Mouse (Mus musculus) kidney, adult 8-10 months (tissue): Measurements from ENCODE around the gene Chst11.

Experiments
- DNase-seq, 2 experiments: peaks; one replicate each; pipeline ENCODE4 v3.0.0; 2022

Gene Chst11

GRCm38 (mm10) chr10:83080930-83081329 lies 95.6 kb downstream of the Chst11 start:
- DNase-seq = no peak

- DNase-seq = no peak
These were observed 98.6 kb downstream of the Chst11 start for GRCm38 (mm10) chr10:83083946-83084345.

GRCm38 (mm10) chr10:83088318-83088717 lies 103.0 kb downstream of the Chst11 start:
- no peak for DNase-seq

DNA sequence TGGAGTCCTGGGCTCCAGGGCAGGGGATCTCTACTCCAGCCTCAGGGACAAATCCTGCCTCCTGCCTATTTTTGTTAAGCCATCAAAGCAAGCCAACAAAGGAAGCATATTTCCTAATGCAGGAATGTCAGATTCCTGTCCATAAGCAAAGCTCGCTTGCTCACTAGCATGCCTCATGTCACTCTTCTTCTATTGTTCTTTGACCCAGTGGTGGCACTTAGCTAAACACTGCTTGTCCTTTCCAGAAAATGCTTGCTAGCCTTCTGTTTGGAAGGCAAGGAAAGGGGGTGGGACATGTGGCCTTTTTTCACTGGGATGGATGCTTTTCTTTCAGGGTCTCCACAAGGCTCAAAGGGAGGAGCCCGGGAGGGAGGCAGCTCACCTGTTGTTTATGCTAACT lies 103.5 kb downstream of the Chst11 start:
- no peak for DNase-seq

- DNase-seq = no peak
These were observed 104.9 kb downstream of the Chst11 start for GRCm38 (mm10) chr10:83090185-83090584.

DNA sequence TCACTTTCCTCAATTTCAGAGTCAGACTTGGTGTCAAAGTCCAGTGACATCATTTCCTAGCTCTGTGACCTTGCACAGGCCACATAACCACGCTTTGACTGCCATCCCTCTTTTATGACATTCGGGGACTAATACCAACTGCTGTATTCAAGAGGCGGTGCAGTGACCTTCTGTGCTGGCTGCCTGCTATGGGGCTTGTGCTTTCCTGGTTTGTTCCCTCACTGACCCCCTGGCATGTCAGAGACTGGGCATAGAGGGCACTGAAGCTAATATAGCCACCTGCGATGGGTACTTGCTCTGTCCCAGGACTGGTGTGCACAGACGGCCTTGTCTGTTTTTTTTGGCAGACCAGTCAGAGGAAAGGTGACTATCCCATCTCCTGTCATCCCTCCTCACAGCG lies 108.4 kb downstream of the Chst11 start:
- no peak for DNase-seq

GRCm38 (mm10) chr10:83094248-83094647 lies 109.0 kb downstream of the Chst11 start:
- no peak for DNase-seq

GRCm38 (mm10) chr10:83094821-83095725 lies 109.8 kb downstream of the Chst11 start:
- no peak for DNase-seq

GRCm38 (mm10) chr10:83096257-83096656 lies 111.0 kb downstream of the Chst11 start:
- DNase-seq = no peak

DNA sequence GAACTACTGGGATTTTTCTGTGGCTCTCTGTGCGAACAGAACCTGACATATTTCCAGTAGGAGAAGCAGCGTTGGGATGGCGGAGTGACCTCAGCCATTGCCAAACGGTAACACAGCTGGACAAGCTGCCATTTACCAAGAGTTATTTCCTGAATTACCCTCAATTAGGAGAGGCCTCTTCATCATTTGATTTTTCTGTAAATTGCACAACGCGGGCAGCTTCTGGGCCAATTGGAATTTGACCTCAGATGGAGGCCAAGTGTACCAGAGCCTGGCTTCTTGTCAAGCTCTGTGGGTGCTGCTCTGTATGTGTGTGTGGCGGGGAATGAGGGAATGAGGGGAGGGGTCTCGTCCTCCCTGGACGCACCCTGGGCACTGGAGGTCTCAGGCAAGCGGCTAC lies 113.6 kb downstream of the Chst11 start:
- peak; percentile 67 to 86 for DNase-seq

DNA sequence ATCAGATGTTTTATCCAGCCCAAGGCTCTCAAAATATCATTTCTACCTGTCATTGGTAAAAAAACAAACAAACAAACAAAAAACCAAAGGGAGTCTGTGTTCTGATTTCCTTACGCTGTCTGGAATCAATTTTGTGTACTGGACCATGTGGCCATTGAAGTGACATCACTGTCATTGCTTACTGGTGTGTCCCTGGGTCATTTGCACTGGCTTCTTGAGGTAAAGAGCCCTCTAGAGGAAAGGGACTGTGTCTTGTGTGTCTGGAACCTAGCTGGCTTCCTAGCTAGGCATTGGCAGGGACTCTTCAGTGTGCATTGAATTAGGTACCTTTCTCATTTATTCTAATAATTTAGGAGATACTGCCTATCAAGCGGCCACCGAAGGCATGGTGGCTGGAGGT lies 114.4 kb downstream of the Chst11 start:
- no peak for DNase-seq

- no peak for DNase-seq
These were observed 115.6 kb downstream of the Chst11 start for GRCm38 (mm10) chr10:83100890-83101289.

DNA sequence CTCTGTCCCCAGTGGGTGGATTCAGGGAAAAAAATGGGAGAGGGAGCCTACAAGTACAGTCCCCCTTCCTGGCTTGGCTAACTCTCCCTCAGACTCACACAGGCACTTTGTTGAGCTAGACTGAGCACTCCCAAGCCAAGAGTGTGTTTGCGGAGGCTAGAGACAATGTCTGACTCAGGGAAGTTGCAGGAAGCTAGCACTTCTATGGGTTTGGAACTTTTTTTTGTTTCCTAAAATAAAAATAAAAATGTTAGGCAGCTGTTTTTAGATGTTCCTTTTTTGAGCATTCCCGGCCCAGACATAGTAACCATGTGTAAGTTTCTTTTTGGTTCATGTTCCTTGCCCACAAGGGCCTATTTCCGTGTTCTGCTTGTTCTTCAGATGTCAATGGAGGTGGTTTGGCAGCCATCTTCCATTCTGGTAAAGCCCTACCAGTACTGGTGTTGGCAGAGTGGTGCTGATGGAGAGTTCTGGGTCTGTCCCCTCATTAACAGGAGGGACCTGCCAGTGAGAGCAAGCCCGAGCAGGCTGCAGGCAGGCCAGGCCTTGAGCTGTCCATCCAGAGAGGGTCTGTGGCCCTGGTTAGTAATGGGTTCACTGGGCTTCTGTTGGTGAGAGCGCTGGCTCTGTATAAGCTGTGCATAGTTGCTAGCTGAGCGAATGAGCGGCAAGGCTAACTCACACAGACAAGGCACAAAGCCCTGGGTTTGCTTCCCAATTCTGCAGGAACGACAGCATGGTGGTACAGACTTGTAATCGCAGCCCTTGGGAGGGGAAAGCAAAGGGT lies 116.3 kb downstream of the Chst11 start:
- no peak for DNase-seq

DNA sequence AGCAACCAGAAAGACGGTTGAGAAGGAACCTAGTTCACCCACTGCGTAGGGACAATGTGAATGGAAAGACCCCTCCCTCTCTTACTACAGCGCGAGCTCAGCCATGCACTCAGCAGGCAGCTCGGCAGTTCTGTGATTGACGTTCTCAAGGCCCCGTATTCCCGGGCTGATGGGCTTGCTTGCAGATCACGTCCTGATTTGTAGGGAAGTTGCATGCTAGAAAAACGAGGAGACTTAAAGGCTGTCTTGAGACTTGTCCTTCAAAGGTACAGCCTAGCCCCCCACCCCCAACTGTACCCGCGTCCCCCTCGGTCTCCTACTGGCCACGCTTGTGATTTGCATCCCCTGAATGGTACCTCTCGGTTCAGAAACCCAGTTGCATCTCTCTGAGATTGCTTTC lies 117.4 kb downstream of the Chst11 start:
- DNase-seq = no peak

GRCm38 (mm10) chr10:83104221-83104620 lies 118.9 kb downstream of the Chst11 start:
- DNase-seq = no peak

DNA sequence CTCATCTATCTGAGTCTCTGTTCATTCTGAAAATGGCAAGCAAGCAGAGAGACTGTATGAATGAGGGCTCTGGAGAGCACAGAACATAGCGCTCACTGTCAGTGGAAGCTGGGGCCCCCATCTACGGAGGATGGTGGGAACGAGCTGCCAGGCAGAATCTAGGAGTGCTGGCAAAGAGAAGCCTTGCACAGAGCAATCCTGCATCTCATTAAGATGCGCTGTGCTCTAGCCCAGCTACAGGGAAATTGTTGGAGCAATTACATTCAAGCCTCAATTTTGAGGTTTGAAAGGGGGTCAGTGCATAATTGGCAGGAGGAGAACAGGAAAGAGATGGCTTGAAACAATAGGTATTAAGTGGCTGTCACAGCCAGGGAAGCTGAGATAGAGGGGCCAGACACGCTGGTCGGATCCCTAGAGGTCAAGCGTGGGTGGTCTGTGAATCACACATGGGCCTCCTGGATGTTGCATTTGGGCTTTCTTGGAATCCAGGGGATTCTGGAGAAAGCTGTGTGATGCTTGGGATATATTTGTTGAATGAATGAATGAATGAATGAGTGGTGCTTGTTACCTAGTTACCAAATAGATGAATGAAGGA lies 121.0 kb downstream of the Chst11 start:
- no peak for DNase-seq

DNA sequence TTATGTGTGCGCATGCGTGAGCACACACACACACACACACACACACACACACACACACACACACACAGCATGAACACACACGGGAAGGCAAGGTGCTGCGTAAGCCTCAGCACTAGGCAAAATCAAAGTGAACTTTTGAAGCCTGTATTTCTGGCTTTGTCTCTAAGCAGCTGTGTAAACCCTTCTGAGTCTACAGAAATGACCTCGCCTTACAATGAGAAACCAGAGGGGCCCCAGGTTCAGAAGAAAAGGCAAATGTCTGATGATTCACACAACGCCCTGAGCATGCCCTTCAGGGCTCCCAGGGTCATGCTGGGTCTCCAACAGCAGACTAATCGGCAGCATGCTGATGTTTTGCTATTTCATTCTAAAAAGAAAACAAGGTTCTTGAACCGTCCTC lies 122.1 kb downstream of the Chst11 start:
- no peak for DNase-seq

DNA sequence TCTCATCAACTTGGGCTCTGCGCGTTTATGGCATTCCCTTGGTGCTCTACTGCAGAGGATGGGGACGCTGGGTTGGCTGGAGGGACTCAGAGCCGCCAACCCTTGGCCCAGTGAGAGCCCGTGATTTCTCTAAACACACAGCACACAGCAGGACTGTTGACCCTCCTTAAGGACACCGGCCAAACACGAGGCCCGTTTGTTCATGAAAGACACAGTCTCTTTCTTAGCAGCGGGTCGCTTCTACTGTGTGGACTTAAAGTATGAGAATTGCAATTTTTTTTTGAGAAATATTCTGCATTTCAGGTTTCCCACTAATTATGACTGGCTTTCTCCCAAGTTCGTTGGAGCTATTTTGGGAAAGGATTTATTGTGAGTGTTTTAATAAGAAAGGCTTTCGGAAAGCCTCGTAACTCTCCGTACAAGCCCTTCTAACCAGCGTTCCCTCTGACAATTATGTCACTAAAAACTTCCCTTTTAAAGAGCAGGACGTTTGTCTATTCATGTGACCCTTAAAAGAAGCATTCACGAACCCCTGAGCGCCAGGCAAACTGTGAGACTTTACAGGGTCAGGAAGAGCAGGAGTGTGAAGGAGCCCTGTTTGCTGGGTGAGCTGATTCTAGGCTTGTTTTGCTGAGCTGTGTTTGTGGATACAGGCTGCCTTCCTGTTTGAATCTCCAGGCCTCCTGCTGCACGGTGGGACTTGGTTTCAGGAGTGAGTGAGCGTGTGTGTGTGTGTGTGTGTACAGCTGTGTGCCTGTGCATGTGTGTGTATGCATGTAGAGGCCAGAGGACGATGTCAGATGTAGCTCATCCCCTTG lies 122.8 kb downstream of the Chst11 start:
- no peak for DNase-seq

DNA sequence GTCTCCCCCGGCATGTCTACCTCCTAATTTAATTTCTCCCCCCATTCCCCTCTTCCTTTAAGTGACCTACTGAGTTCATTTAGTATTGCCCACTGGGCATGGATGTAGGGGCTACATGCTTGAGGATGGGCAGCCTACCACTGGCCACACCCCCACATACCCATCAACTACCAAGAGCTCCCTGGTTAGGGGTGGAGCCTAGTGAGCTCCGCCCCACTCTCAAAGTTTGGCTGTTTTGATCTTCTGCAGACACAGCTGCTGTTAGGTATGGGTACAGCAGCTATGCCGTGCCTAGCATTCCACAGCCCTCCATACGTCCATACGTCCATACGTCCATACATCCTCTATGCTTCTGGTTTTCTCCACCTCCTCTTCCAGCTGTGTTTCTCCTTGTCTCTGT lies 123.6 kb downstream of the Chst11 start:
- no peak for DNase-seq

- no peak for DNase-seq
These were observed 125.7 kb downstream of the Chst11 start for GRCm38 (mm10) chr10:83111046-83111445.

GRCm38 (mm10) chr10:83112345-83112744 lies 127.0 kb downstream of the Chst11 start:
- no peak for DNase-seq

GRCm38 (mm10) chr10:83114564-83114963 lies 129.3 kb downstream of the Chst11 start:
- DNase-seq = no peak

GRCm38 (mm10) chr10:83116889-83117288 lies 131.6 kb downstream of the Chst11 start:
- no peak for DNase-seq
